Mouse (Mus musculus) bone marrow, adult 2 months (tissue): ENCODE data around the gene Znhit3.

Experiments
- CTCF ChIP-seq: fragments of 200-500 bp; IDR thresholded peaks from 2 replicates; pipeline ENCODE4 v1.5.1; 2011; ENCODE audit warnings: low read length, control low read depth; ENCODE audit not compliant: control insufficient read depth, insufficient read depth
- POLR2A ChIP-seq: fragments of 200-500 bp; IDR thresholded peaks from 2 replicates; pipeline ENCODE4 v1.6.1; 2011; ENCODE audit warnings: low read depth, mild to moderate bottlenecking, control low read depth, low read length, borderline replicate concordance; ENCODE audit not compliant: control insufficient read depth

DNA sequence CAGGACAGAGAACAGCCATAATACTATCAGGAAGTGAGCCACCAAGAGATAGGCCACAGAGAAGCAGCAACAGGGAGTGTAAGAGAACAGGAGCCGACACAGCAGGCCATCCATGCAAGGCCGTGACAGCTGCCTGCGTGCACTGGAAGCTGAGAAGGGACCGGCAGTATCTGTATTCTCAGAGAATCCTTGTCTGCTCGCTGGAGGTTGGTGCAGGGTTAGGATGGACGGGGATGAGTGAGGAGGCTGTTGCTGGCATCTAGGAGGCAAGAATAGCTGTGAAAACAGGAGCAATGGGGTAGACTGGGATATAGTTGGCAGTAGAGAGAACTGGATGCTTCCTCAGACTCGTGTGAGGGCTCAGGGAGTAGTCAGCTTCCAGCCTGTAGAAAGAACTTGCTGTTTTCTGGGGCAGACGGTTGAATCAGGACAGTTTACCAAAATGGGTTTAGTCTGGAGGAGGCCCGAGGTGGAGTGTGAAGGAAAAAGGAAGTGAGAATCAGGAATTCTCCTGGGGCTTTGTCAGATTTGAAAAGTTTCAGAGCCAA, 11.5 kb downstream of the Znhit3 start:
- TF ChIP-seq CTCF, result no peak
- no peak for TF ChIP-seq POLR2A
